ENCODE assay signal across 18 mouse cellular contexts in genomic region chr5:106814611-106815010, GRCm38 (mm10).
"Had no signal": no experiment of that assay in that cellular context is flagged by ENCODE, and none has a peak within 500 bp of the region (broad histone marks: within the 10 kb centered on the region; RNA-seq: fewer than 3 reads in every experiment).

No protein-coding gene starts in this region.

- H3K36me3 ChIP-seq: midbrain, embryonic 10.5 days; midbrain, embryonic 13.5 days; midbrain, embryonic 15.5 days; neural tube, embryonic 13.5 days; neural tube, embryonic 15.5 days had no signal

- H3K4me1 ChIP-seq: midbrain, embryonic 15.5 days had no signal

- H3K4me2 ChIP-seq: lung, embryonic 14.5 days; midbrain, embryonic 13.5 days; midbrain, embryonic 15.5 days; neural tube, embryonic 13.5 days; neural tube, embryonic 15.5 days had no signal

- H3K27ac ChIP-seq: midbrain, embryonic 10.5 days; midbrain, embryonic 13.5 days; midbrain, embryonic 15.5 days; neural tube, embryonic 13.5 days; neural tube, embryonic 15.5 days had no signal

- ATAC-seq: midbrain, embryonic 13.5 days; midbrain, embryonic 15.5 days had no signal

- DNase-seq: lung, adult 18-20 months; lung, embryonic 14.5 days; lung, postnatal 10 days; lung, postnatal 4 days; retina, postnatal 1 day; right cerebral cortex, adult 18-20 months; right cerebral cortex, postnatal 25 days; right cerebral cortex, postnatal 4 days; spleen, adult 18-20 months; thymus, adult 18-20 months; thymus, postnatal 14 days; thymus, postnatal 36 days had no signal

- H3K9ac ChIP-seq: lung, embryonic 14.5 days; midbrain, embryonic 13.5 days; midbrain, embryonic 15.5 days; neural tube, embryonic 13.5 days; neural tube, embryonic 15.5 days had no signal

- H3K4me3 ChIP-seq: midbrain, embryonic 10.5 days; midbrain, embryonic 13.5 days; midbrain, embryonic 15.5 days; myocyte; neural tube, embryonic 13.5 days; neural tube, embryonic 15.5 days had no signal

- H3K9me3 ChIP-seq: midbrain, embryonic 10.5 days; midbrain, embryonic 13.5 days; midbrain, embryonic 15.5 days; neural tube, embryonic 13.5 days; neural tube, embryonic 15.5 days had no signal
